Mouse (Mus musculus): Measurements from ENCODE around the gene Gm29554.
"Not testable (repeated sequence)": the region's sequence is repeated elsewhere in the genome, so short reads cannot be mapped to it uniquely, and the experiment has no call there.

Gene Gm29554
- long read RNA-seq, experiment 1 = 0 reads
- long read RNA-seq, experiment 2 = 0 reads

GRCm38 (mm10) chrY:12273632-12274031 is at the start of gene Gm29554:
Gene Gm29554 (plus strand): TSS chrY:12273932.
- intact Hi-C loops (cut with DNase I) = not testable (repeated sequence)

Measured in adrenal gland (tissue).